Mouse (Mus musculus): ENCODE data around the gene Strn. TPM values are rescaled to one million over a fixed set of nuclear protein-coding genes. Genes with fewer than 3 reads are reported as not detected.

The Strn gene
- polyA plus RNA-seq, 1 experiment from 2014 or later: 6.3 TPM

DNA sequence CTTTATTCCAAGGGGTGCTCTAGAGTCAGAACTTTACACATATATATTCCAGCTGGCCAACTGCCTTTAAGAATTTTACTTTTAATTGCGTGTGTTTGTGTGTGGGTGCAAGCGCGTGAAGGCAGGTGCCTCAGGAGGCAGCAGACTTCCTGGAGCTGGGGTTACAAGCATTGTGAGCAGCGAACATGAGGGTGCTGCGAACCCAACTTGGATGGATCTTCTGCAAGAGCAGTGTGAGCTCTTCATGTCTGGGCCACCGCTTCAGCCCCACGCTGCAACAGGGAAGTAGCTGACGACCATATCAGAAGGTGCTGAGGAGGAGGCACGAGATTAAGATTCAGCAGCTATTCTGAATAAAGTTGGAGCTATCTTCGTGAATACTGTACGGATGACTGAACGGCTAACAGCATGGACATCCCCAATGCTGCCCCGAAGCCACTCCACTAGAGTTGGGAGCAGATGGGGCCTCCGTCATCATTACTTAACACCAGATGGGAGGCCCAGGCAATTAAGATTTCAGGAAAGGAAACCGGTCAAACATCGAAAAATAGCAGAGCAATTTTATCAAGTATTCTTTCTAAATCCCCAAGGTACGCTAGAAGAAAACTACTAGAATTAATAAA, 93.0 kb downstream of the Strn start:
- Histone ChIP-seq H3K27me3 (ENCODE audit: control insufficient read depth, insufficient read depth, low read depth, low read length) (no peaks in the 10 kb centered on the region), H3K4me2 (ENCODE audit: low read length) (no peak overlapping the region), H3K4me1 (ENCODE audit: control insufficient read depth, insufficient read depth, low read length) (no peaks in the 10 kb centered on the region), H3K27ac (ENCODE audit: low read length) (no peak overlapping the region), H3K36me3 (ENCODE audit: control insufficient read depth, insufficient read depth, low read length) (no peaks in the 10 kb centered on the region; the same call in 1 of the 2 replicates), H3K9ac (ENCODE audit: low read depth, low read length) (no peak overlapping the region), H3K9me3 (replicated peaks; ENCODE audit: control insufficient read depth, low read length, poor library complexity, severe bottlenecking) (no peaks in the 10 kb centered on the region), H3K4me3 (ENCODE audit: low read depth, low read length) (no peak overlapping the region)
- ATAC-seq: no peak
- 73% methylated on average over 17 of the region's 17 CpGs for WGBS

- no peak for ATAC-seq
- Histone ChIP-seq H3K4me1 (ENCODE audit: control insufficient read depth, insufficient read depth, low read length) (no peaks in the 10 kb centered on the region), H3K27ac (ENCODE audit: low read length) (no peak overlapping the region), H3K4me2 (ENCODE audit: low read length) (no peak overlapping the region), H3K4me3 (ENCODE audit: low read depth, low read length) (no peak overlapping the region), H3K27me3 (ENCODE audit: control insufficient read depth, insufficient read depth, low read depth, low read length) (no peaks in the 10 kb centered on the region), H3K36me3 (ENCODE audit: control insufficient read depth, insufficient read depth, low read length) (no peaks in the 10 kb centered on the region; the same call in 1 of the 2 replicates), H3K9ac (ENCODE audit: low read depth, low read length) (no peak overlapping the region), H3K9me3 (replicated peaks; ENCODE audit: control insufficient read depth, low read length, poor library complexity, severe bottlenecking) (no peaks in the 10 kb centered on the region)
- 92% methylated on average over 4 of the region's 4 CpGs for WGBS
Measured at GRCm38 (mm10) chr17:78642259-78642658, 94.7 kb downstream of the Strn start.

DNA sequence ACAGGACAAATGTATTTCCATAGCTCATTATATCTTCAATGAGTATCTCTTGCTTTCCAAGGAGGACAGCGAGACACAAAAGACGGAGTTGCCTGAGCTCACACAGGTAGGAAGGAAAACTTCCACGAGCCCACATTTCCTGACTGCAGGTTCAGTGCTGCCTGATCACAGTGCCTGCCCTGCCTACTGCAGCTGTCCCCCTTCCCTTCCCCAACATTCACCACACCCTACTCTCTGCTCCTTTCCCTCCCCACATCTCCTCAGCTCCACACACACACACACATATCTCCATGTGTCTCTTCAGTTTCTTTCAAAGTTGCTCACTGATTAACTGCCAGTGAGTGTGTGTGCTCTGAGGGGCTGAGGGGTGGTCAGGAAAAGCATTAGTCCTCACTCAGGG, 96.6 kb downstream of the Strn start:
- 94% methylated on average over 3 of the region's 3 CpGs for WGBS
- Histone ChIP-seq H3K4me3 (ENCODE audit: low read depth, low read length) (no peak overlapping the region), H3K9me3 (replicated peaks; ENCODE audit: control insufficient read depth, low read length, poor library complexity, severe bottlenecking) (no peaks in the 10 kb centered on the region), H3K27me3 (ENCODE audit: control insufficient read depth, insufficient read depth, low read depth, low read length) (no peaks in the 10 kb centered on the region), H3K27ac (ENCODE audit: low read length) (no peak overlapping the region), H3K4me1 (ENCODE audit: control insufficient read depth, insufficient read depth, low read length) (no peaks in the 10 kb centered on the region), H3K4me2 (ENCODE audit: low read length) (no peak overlapping the region), H3K36me3 (ENCODE audit: control insufficient read depth, insufficient read depth, low read length) (no peaks in the 10 kb centered on the region; the same call in 1 of the 2 replicates), H3K9ac (ENCODE audit: low read depth, low read length) (no peak overlapping the region)
- no peak for ATAC-seq

- H3K9ac ChIP-seq (ENCODE audit: low read depth, low read length): no peak overlapping the region
- H3K4me3 ChIP-seq (ENCODE audit: low read depth, low read length): no peak overlapping the region
- no peak overlapping the region for H3K27ac ChIP-seq (ENCODE audit: low read length)
- 79% methylated on average over 6 of the region's 6 CpGs for WGBS
- no peaks in the 10 kb centered on the region; the same call in 1 of the 2 replicates for H3K36me3 ChIP-seq (ENCODE audit: control insufficient read depth, insufficient read depth, low read length)
- H3K27me3 ChIP-seq (ENCODE audit: control insufficient read depth, insufficient read depth, low read depth, low read length): no peaks in the 10 kb centered on the region
- no peaks in the 10 kb centered on the region for H3K9me3 ChIP-seq (replicated peaks; ENCODE audit: control insufficient read depth, low read length, poor library complexity, severe bottlenecking)
- ATAC-seq: no peak
- no peaks in the 10 kb centered on the region for H3K4me1 ChIP-seq (ENCODE audit: control insufficient read depth, insufficient read depth, low read length)
- H3K4me2 ChIP-seq (ENCODE audit: low read length): no peak overlapping the region
Measured at GRCm38 (mm10) chr17:78639099-78639498, 97.9 kb downstream of the Strn start.

GRCm38 (mm10) chr17:78637140-78637539, 99.9 kb downstream of the Strn start:
- Histone ChIP-seq H3K27ac (ENCODE audit: low read length) (no peak overlapping the region), H3K9me3 (replicated peaks; ENCODE audit: control insufficient read depth, low read length, poor library complexity, severe bottlenecking) (no peaks in the 10 kb centered on the region), H3K9ac (ENCODE audit: low read depth, low read length) (no peak overlapping the region), H3K4me3 (ENCODE audit: low read depth, low read length) (no peak overlapping the region), H3K4me2 (ENCODE audit: low read length) (no peak overlapping the region), H3K4me1 (ENCODE audit: control insufficient read depth, insufficient read depth, low read length) (no peaks in the 10 kb centered on the region), H3K36me3 (ENCODE audit: control insufficient read depth, insufficient read depth, low read length) (no peaks in the 10 kb centered on the region), H3K27me3 (ENCODE audit: control insufficient read depth, insufficient read depth, low read depth, low read length) (no peaks in the 10 kb centered on the region)
- WGBS: 97% methylated on average over 7 of the region's 7 CpGs
- ATAC-seq: no peak

- ATAC-seq: no peak
- Histone ChIP-seq H3K4me2 (ENCODE audit: low read length) (no peak overlapping the region), H3K4me1 (ENCODE audit: control insufficient read depth, insufficient read depth, low read length) (no peaks in the 10 kb centered on the region), H3K27ac (ENCODE audit: low read length) (no peak overlapping the region), H3K36me3 (ENCODE audit: control insufficient read depth, insufficient read depth, low read length) (no peaks in the 10 kb centered on the region), H3K4me3 (ENCODE audit: low read depth, low read length) (no peak overlapping the region), H3K27me3 (ENCODE audit: control insufficient read depth, insufficient read depth, low read depth, low read length) (no peaks in the 10 kb centered on the region), H3K9ac (ENCODE audit: low read depth, low read length) (no peak overlapping the region), H3K9me3 (replicated peaks; ENCODE audit: control insufficient read depth, low read length, poor library complexity, severe bottlenecking) (no peaks in the 10 kb centered on the region)
- WGBS: 47% methylated on average over 2 of the region's 2 CpGs
Measured at GRCm38 (mm10) chr17:78635616-78636015, 101.4 kb downstream of the Strn start.

- Histone ChIP-seq H3K36me3 (ENCODE audit: control insufficient read depth, insufficient read depth, low read length) (no peaks in the 10 kb centered on the region), H3K27ac (ENCODE audit: low read length) (no peak overlapping the region), H3K9ac (ENCODE audit: low read depth, low read length) (no peak overlapping the region), H3K4me2 (ENCODE audit: low read length) (no peak overlapping the region), H3K4me1 (ENCODE audit: control insufficient read depth, insufficient read depth, low read length) (no peaks in the 10 kb centered on the region), H3K9me3 (replicated peaks; ENCODE audit: control insufficient read depth, low read length, poor library complexity, severe bottlenecking) (no peaks in the 10 kb centered on the region), H3K4me3 (ENCODE audit: low read depth, low read length) (no peak overlapping the region), H3K27me3 (ENCODE audit: control insufficient read depth, insufficient read depth, low read depth, low read length) (no peaks in the 10 kb centered on the region)
- no peak for ATAC-seq
- 94% methylated on average over 19 of the region's 19 CpGs for WGBS
Measured at GRCm38 (mm10) chr17:78624941-78625340, 112.1 kb downstream of the Strn start.

DNA sequence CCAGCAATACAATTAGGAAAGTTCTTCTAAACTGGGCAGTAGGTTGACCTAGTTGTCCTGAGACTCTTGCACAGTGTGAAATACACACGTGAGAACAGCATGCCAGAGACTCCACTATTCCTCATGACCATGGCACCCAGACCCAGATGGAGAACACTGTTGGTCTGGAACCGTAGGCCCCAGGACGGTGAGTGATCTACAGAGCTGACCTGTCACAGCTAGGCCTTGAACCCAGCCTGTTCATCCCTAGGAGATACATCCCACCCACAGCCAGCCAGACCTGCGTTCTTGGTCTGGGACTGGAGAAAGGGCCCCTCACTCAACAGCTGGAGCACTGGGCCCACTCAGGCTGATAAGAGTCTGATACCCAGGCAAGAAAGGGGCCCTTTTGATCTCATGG, 115.1 kb downstream of the Strn start:
- 93% methylated on average over 4 of the region's 4 CpGs for WGBS
- Histone ChIP-seq H3K27ac (ENCODE audit: low read length) (no peak overlapping the region), H3K27me3 (ENCODE audit: control insufficient read depth, insufficient read depth, low read depth, low read length) (no peaks in the 10 kb centered on the region), H3K9me3 (replicated peaks; ENCODE audit: control insufficient read depth, low read length, poor library complexity, severe bottlenecking) (no peaks in the 10 kb centered on the region), H3K36me3 (ENCODE audit: control insufficient read depth, insufficient read depth, low read length) (no peaks in the 10 kb centered on the region), H3K9ac (ENCODE audit: low read depth, low read length) (no peak overlapping the region), H3K4me1 (ENCODE audit: control insufficient read depth, insufficient read depth, low read length) (no peaks in the 10 kb centered on the region), H3K4me2 (ENCODE audit: low read length) (no peak overlapping the region), H3K4me3 (ENCODE audit: low read depth, low read length) (no peak overlapping the region)
- no peak for ATAC-seq

GRCm38 (mm10) chr17:78620740-78621139, 116.3 kb downstream of the Strn start:
- no peaks in the 10 kb centered on the region for H3K27me3 ChIP-seq (ENCODE audit: control insufficient read depth, insufficient read depth, low read depth, low read length)
- H3K4me3 ChIP-seq (ENCODE audit: low read depth, low read length): no peak overlapping the region
- no peak for ATAC-seq
- no peak overlapping the region for H3K4me2 ChIP-seq (ENCODE audit: low read length)
- no peak overlapping the region for H3K27ac ChIP-seq (ENCODE audit: low read length)
- 84% methylated on average over 4 of the region's 4 CpGs for WGBS
- no peaks in the 10 kb centered on the region for H3K4me1 ChIP-seq (ENCODE audit: control insufficient read depth, insufficient read depth, low read length)
- no peak overlapping the region for H3K9ac ChIP-seq (ENCODE audit: low read depth, low read length)
- no peaks in the 10 kb centered on the region for H3K36me3 ChIP-seq (ENCODE audit: control insufficient read depth, insufficient read depth, low read length)
- H3K9me3 ChIP-seq (replicated peaks; ENCODE audit: control insufficient read depth, low read length, poor library complexity, severe bottlenecking): no peaks in the 10 kb centered on the region
